9 mouse cellular contexts compared by ENCODE assay signal in the genomic region with DNA sequence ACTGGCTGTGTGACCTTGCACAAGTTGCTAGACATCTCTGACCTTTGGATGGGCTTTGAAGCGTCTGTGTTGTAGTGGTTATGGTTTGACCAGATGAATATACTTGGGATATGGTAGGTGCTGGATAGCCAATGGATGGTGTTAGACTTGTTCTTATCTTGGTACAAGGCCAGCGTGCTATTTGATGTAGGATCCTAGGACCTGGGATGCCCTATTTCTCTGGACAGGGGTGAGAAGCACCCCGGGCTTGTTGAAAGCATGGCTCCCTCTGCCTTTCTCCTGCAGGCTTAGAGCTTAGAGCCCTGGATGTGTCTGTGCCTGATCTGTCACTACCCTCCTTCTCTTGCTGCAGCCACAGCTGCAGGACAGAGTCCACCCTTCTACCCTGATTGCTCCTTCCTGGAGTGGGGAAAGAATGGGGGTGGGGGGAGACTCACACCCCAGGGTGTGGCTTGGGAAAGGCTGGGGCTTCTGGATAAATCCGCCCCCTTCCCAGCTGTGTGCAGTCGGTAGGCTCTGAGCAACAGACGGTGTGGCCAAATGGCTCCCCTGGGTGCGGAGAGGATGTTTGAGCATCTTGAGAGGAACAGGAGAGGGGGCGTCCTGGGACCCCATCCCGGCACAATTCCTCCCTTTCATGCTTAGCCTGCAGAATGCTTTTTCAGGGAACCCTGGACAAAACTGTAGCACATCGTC. TPM values are rescaled to one million over a fixed set of nuclear protein-coding genes. Genes with fewer than 3 reads are reported as not detected.
DNase-seq lines count a peak whose midpoint lies in the region; ATAC-seq and TF ChIP-seq lines count a peak whose summit lies in the region.
"Had no signal": no experiment of that assay in that cellular context is flagged by ENCODE, and none has a peak within 500 bp of the region (broad histone marks: within the 10 kb centered on the region; RNA-seq: fewer than 3 reads in every experiment).

No protein-coding gene starts in this region.

- no peak overlapping the region for H3K27ac ChIP-seq in hindbrain, postnatal 0 days
- peak overlapping the region; percentile 82 for H3K27ac ChIP-seq in limb, embryonic 15.5 days
- H3K27ac ChIP-seq in stomach, postnatal 0 days (replicated peaks) = peak overlapping the region; percentile 87

- H3K4me3 ChIP-seq in E14TG2a.4 (replicated peaks; ENCODE audit: low read length) = peak overlapping the region; percentile 71
- H3K4me3 ChIP-seq in hindbrain, postnatal 0 days (ENCODE audit: low read length) = no peak overlapping the region
- H3K4me3 ChIP-seq in limb, embryonic 15.5 days = peak overlapping the region; percentile 23
- H3K4me3 ChIP-seq in stomach, postnatal 0 days (ENCODE audit: low read depth, low read length) = peak overlapping the region; percentile 25

- peak overlapping the region; percentile 25 for H3K4me2 ChIP-seq in hindbrain, postnatal 0 days (ENCODE audit: low read depth, low read length)
- peak overlapping the region; percentile 44 for H3K4me2 ChIP-seq in limb, embryonic 15.5 days
- H3K4me2 ChIP-seq in stomach, postnatal 0 days (replicated peaks; ENCODE audit: low read depth) = peak overlapping the region; percentile 53

- no peak for TF ChIP-seq EP300 in stomach, postnatal 0 days (optimal IDR thresholded peaks at IDR 0.05)

- no peaks in the 10 kb centered on the region for H3K27me3 ChIP-seq in E14TG2a.4 (ENCODE audit: insufficient read depth, low read length)
- no peaks in the 10 kb centered on the region for H3K27me3 ChIP-seq in hindbrain, postnatal 0 days (ENCODE audit: insufficient read depth, low read length)
- no peaks in the 10 kb centered on the region for H3K27me3 ChIP-seq in limb, embryonic 15.5 days
- H3K27me3 ChIP-seq in stomach, postnatal 0 days (ENCODE audit: control insufficient read depth, insufficient read depth, low read length) = no peaks in the 10 kb centered on the region

- H3K4me1 ChIP-seq in E14TG2a.4 (replicated peaks; ENCODE audit: low read depth, low read length) = peaks cover 100% of the 10 kb centered on the region
- H3K4me1 ChIP-seq in hindbrain, postnatal 0 days (ENCODE audit: insufficient read depth, low read length) = peaks cover 12% of the 10 kb centered on the region; the same call in 1 of the 2 replicates
- H3K4me1 ChIP-seq in limb, embryonic 15.5 days = peaks cover 96% of the 10 kb centered on the region
- peaks cover 33% of the 10 kb centered on the region for H3K4me1 ChIP-seq in stomach, postnatal 0 days (replicated peaks; ENCODE audit: control insufficient read depth, insufficient read depth)

- peaks cover 48% of the 10 kb centered on the region for H3K36me3 ChIP-seq in E14TG2a.4 (ENCODE audit: insufficient read depth, low read length)
- H3K36me3 ChIP-seq in hindbrain, postnatal 0 days (ENCODE audit: insufficient read depth, low read length) = no peaks in the 10 kb centered on the region
- no peaks in the 10 kb centered on the region for H3K36me3 ChIP-seq in limb, embryonic 15.5 days
- no peaks in the 10 kb centered on the region for H3K36me3 ChIP-seq in stomach, postnatal 0 days (ENCODE audit: control insufficient read depth, insufficient read depth, low read length)

- no peak for TF ChIP-seq CTCF in E14TG2a.4 (conservative IDR thresholded peaks at IDR 0.05; ENCODE audit: low read length)
- TF ChIP-seq CTCF in hindbrain, postnatal 0 days (IDR thresholded peaks at IDR 0.05; ENCODE audit: low read depth) = no peak
- TF ChIP-seq CTCF in stomach, postnatal 0 days (IDR thresholded peaks at IDR 0.05; ENCODE audit: low read depth) = no peak

- no peaks in the 10 kb centered on the region for H3K9me3 ChIP-seq in E14TG2a.4 (ENCODE audit: low read length)
- H3K9me3 ChIP-seq in hindbrain, postnatal 0 days (ENCODE audit: low read length) = no peaks in the 10 kb centered on the region
- H3K9me3 ChIP-seq in limb, embryonic 15.5 days = no peaks in the 10 kb centered on the region
- H3K9me3 ChIP-seq in stomach, postnatal 0 days (ENCODE audit: control insufficient read depth, low read length) = no peaks in the 10 kb centered on the region

- no peak for ATAC-seq in hindbrain, postnatal 0 days
- 0 out of 2 replicates have a peak, but pooled peaks have one; percentile 17 for ATAC-seq in limb, embryonic 15.5 days (ENCODE audit: insufficient number of reproducible peaks, low FRiP score, low TSS enrichment, low read depth)
- peak; percentile 64 for ATAC-seq in stomach, postnatal 0 days (ENCODE audit: low FRiP score, low TSS enrichment)

- 34% methylated on average over 10 of the region's 10 CpGs for WGBS in hindbrain, postnatal 0 days
- 26% methylated on average over 10 of the region's 10 CpGs for WGBS in limb, embryonic 15.5 days
- 18% methylated on average over 10 of the region's 10 CpGs for WGBS in stomach, postnatal 0 days

- H3K9ac ChIP-seq in hindbrain, postnatal 0 days (replicated peaks; ENCODE audit: low read length) = no peak overlapping the region
- no peak overlapping the region for H3K9ac ChIP-seq in limb, embryonic 15.5 days
- peak overlapping the region; percentile 51; the same call in 1 of the 2 replicates for H3K9ac ChIP-seq in stomach, postnatal 0 days (ENCODE audit: low read length)

- DNase-seq in NIH3T3 (ENCODE audit: low read depth) = peak; percentile 83
- peak; percentile 91 for DNase-seq in gastrocnemius, postnatal 25 days
- no peak for DNase-seq in hindbrain, postnatal 0 days (ENCODE audit: low spot score)
- peak; percentile 67 for DNase-seq in stomach, postnatal 0 days (ENCODE audit: low spot score)
- no peak for DNase-seq in spleen, postnatal 4 days (ENCODE audit: low spot score in 2 of 2)
- DNase-seq in spleen, postnatal 10 days (ENCODE audit: low spot score in 2 of 2) = no peak

RNA-seq across cellular contexts. Expression of gene Hspg2, which starts 7.6 kb away (rescaled TPM):
- total RNA-seq in gastrocnemius, postnatal 25 days (2021) = 100 to 1,000 TPM; 105 to 107 TPM
- total RNA-seq in hindbrain, postnatal 0 days (2014; rRNA removed) = 37.8 and 39.2 TPM in 2 replicates
- polyA plus RNA-seq in hindbrain, postnatal 0 days (2015; fragmentation: Nextera tagmentation; extraction: Ambion mirVana) = 3.5 and 3.7 TPM in 2 replicates
- 40.6 and 44.5 TPM in 2 replicates for polyA plus RNA-seq in limb, embryonic 15.5 days (2015; fragmentation: Nextera tagmentation; extraction: Ambion mirVana)
- 16.0 and 18.8 TPM in 2 replicates for polyA plus RNA-seq in stomach, postnatal 0 days (2015; fragmentation: Nextera tagmentation; extraction: Ambion mirVana)

RNA-seq across cellular contexts. Expression of gene 1700013G24Rik, which starts 23.1 kb away (rescaled TPM):
- not detected for total RNA-seq in gastrocnemius, postnatal 25 days (2021)
- not detected in 2 replicates for total RNA-seq in hindbrain, postnatal 0 days (2014; rRNA removed)
- polyA plus RNA-seq in hindbrain, postnatal 0 days (2015; fragmentation: Nextera tagmentation; extraction: Ambion mirVana) = not detected in 2 replicates
- polyA plus RNA-seq in limb, embryonic 15.5 days (2015; fragmentation: Nextera tagmentation; extraction: Ambion mirVana) = 0.23 and 0.40 TPM in 2 replicates
- polyA plus RNA-seq in stomach, postnatal 0 days (2015; fragmentation: Nextera tagmentation; extraction: Ambion mirVana) = not detected in 2 replicates
- polyA plus RNA-seq: cortical plate, adult 2 months had no signal

RNA-seq across cellular contexts. Expression of gene Cela3b, which starts 45.9 kb away (rescaled TPM):
- total RNA-seq in gastrocnemius, postnatal 25 days (2021) = not detected
- not detected in 2 replicates for total RNA-seq in hindbrain, postnatal 0 days (2014; rRNA removed)
- polyA plus RNA-seq in hindbrain, postnatal 0 days (2015; fragmentation: Nextera tagmentation; extraction: Ambion mirVana) = not detected in 2 replicates
- 0.70 TPM in 1 of 2 replicates, not detected in the other for polyA plus RNA-seq in limb, embryonic 15.5 days (2015; fragmentation: Nextera tagmentation; extraction: Ambion mirVana)
- polyA plus RNA-seq in stomach, postnatal 0 days (2015; fragmentation: Nextera tagmentation; extraction: Ambion mirVana) = 4.1 and 4.8 TPM in 2 replicates
- polyA plus RNA-seq: cortical plate, adult 2 months had no signal

Comparison
In these comparisons a context has a peak if more than half of its experiments do, and no peak if none do; other contexts are left out.
1. DNase-seq: peak in NIH3T3 (single experiment), gastrocnemius, postnatal 25 days (single experiment) and stomach, postnatal 0 days (single experiment); none in hindbrain, postnatal 0 days (single experiment), spleen, postnatal 4 days (0 of 2) and spleen, postnatal 10 days (0 of 2).
2. Peak in every context shown above with its lines, with median percentiles within 50 percentile points of each other: H3K4me2 ChIP-seq.